Mouse (Mus musculus) heart, embryonic 16.5 days (tissue): ENCODE data around the gene Pole4. TPM values are rescaled to one million over a fixed set of nuclear protein-coding genes. Genes with fewer than 3 reads are reported as not detected.

ENCODE experiments used
- ATAC-seq: fragments of 200-750 bp; cut with Nextera tagmentation; replicated peaks from 2 replicates; pipeline ENCODE4 v1.8.0; 2017; ENCODE audit warnings: moderate number of reproducible peaks; ENCODE audit not compliant: insufficient read depth, low FRiP score; ENCODE audit errors: extremely low read depth
- H3K27ac ChIP-seq: fragments of 300-500 bp; sonication (generic); 2 replicates; pipeline ENCODE4 v1.5.1; 2014; ENCODE audit warnings: mild to moderate bottlenecking, low read length, control low read depth, moderate library complexity
- H3K27me3 ChIP-seq: fragments of 300-500 bp; sonication (generic); 2 replicates; pipeline ENCODE4 v1.6.1; 2014; ENCODE audit warnings: low read length, mixed read lengths; ENCODE audit not compliant: control insufficient read depth, insufficient read depth
- H3K36me3 ChIP-seq: fragments of 300-500 bp; sonication (generic); 2 replicates; pipeline ENCODE4 v1.6.1; 2014; ENCODE audit not compliant: control insufficient read depth, insufficient read depth
- H3K4me1 ChIP-seq: fragments of 300-500 bp; sonication (generic); 2 replicates; pipeline ENCODE4 v1.6.1; 2014; ENCODE audit warnings: low read length, mixed read lengths; ENCODE audit not compliant: control insufficient read depth, insufficient read depth
- H3K4me2 ChIP-seq: fragments of 300-500 bp; sonication (generic); 2 replicates; pipeline ENCODE4 v1.6.1; 2014; ENCODE audit warnings: low read depth, mild to moderate bottlenecking, control low read depth, low read length
- H3K4me3 ChIP-seq: fragments of 300-500 bp; sonication (generic); 2 replicates; pipeline ENCODE4 v1.5.1; 2014; ENCODE audit warnings: mild to moderate bottlenecking, control low read depth, low read length
- H3K9ac ChIP-seq: fragments of 300-500 bp; sonication (generic); 2 replicates; pipeline ENCODE4 v1.6.1; 2014; ENCODE audit warnings: low read length, control low read depth
- H3K9me3 ChIP-seq: fragments of 300-500 bp; sonication (generic); replicated peaks from 2 replicates; pipeline ENCODE4 v1.6.1; 2016; ENCODE audit warnings: low read length; ENCODE audit not compliant: control insufficient read depth
- WGBS: fragments of 180-500 bp; shearing (Covaris S2); extraction: QIAGEN DNeasy Blood & Tissue Kit; methylation state at CpG from one replicate; pipeline ENCODE4 v1.1.7; 2014; 5-methylcytosine and 5-hydroxymethylcytosine counted together
- polyA plus RNA-seq: library from polyadenylated mRNA; unstranded; fragments of >200 nt; fragmentation: Nextera tagmentation; extraction: Ambion mirVana; gene quantifications from 2 replicates; pipeline ENCODE4 v1.2.1, GENCODE M21; 2015

Pole4 gene
- polyA plus RNA-seq, 1 experiment from 2014 or later = 90.4 TPM

DNA sequence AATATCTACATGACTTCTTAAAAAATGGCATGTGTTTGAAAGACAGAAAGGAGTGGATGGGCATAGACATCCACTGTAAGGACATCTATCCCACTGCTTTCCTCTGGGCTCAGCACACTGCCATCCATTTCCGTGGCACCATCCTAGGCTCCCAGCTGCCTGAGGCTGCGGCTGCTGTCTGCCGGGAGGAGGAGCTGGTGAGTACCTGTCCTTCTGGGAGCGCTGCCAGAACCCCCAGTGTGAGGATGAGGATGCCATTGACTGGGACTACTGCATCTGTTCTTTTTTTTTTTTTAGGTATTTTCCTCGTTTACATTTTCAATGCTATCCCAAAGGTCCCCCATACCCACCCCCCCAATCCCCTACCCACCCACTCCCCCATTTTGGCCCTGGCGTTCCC lies 119.8 kb downstream of the Pole4 start:
- H3K27ac ChIP-seq = no peak overlapping the region
- WGBS = 51% methylated on average over 5 of the region's 6 CpGs
- H3K4me3 ChIP-seq = no peak overlapping the region
- H3K27me3 ChIP-seq = peaks cover 8% of the 10 kb centered on the region
- H3K36me3 ChIP-seq = no peaks in the 10 kb centered on the region
- ATAC-seq = no peak
- H3K4me2 ChIP-seq = no peak overlapping the region
- no peaks in the 10 kb centered on the region for H3K4me1 ChIP-seq
- no peak overlapping the region for H3K9ac ChIP-seq
- H3K9me3 ChIP-seq = no peaks in the 10 kb centered on the region

GRCm38 (mm10) chr6:82575445-82575844 lies 129.7 kb downstream of the Pole4 start:
- H3K4me1 ChIP-seq = no peaks in the 10 kb centered on the region
- WGBS = 59% methylated on average over 5 of the region's 5 CpGs
- ATAC-seq = no peak

More at GRCm38 (mm10) chr6:82575445-82575844, 129.7 kb downstream of the Pole4 start:
- H3K4me3 ChIP-seq = no peak overlapping the region
- no peaks in the 10 kb centered on the region for H3K36me3 ChIP-seq
- H3K27ac ChIP-seq = no peak overlapping the region
- no peak overlapping the region for H3K9ac ChIP-seq
- H3K4me2 ChIP-seq = no peak overlapping the region
- no peaks in the 10 kb centered on the region for H3K9me3 ChIP-seq
- H3K27me3 ChIP-seq = no peaks in the 10 kb centered on the region; the same call in 1 of the 2 replicates

Other genes with a start within 250 kb of the Pole4 start
- gene Hk2, start 69.1 kb upstream of the Pole4 start, polyA plus RNA-seq = 37.4 and 46.7 TPM in 2 replicates
- 0.53 and 1.2 TPM in 2 replicates for gene Sema4f, start 234.4 kb upstream of the Pole4 start, polyA plus RNA-seq
- gene M1ap, start 241.5 kb upstream of the Pole4 start, polyA plus RNA-seq = 0.69 and 0.71 TPM in 2 replicates